Mouse (Mus musculus) embryonic facial prominence, embryonic 12.5 days (tissue): ENCODE data around the gene Gpr18. TPM values are rescaled to one million over a fixed set of nuclear protein-coding genes. Genes with fewer than 3 reads are reported as not detected.
A peak's percentile ranks its signal among the peaks of the same experiment; 100 is the strongest.

Experiments used
- ATAC-seq: fragments of 200-750 bp; cut with Nextera tagmentation; 2 replicates; pipeline ENCODE4 v1.8.0; 2017; ENCODE audit not compliant: insufficient number of reproducible peaks, insufficient read depth, low FRiP score, low TSS enrichment
- H3K27ac ChIP-seq: fragments of 300-500 bp; sonication (generic); 2 replicates; pipeline ENCODE4 v1.5.1; 2016; ENCODE audit warnings: mild to moderate bottlenecking
- H3K27me3 ChIP-seq: fragments of 300-500 bp; sonication (generic); 2 replicates; pipeline ENCODE4 v1.6.1; 2016; ENCODE audit warnings: mild to moderate bottlenecking, moderate library complexity
- H3K36me3 ChIP-seq: fragments of 300-500 bp; sonication (generic); 2 replicates; pipeline ENCODE4 v1.6.1; 2016; ENCODE audit warnings: mild to moderate bottlenecking
- H3K4me1 ChIP-seq: fragments of 300-500 bp; sonication (generic); 2 replicates; pipeline ENCODE4 v1.6.1; 2016
- H3K4me2 ChIP-seq: fragments of 300-500 bp; sonication (generic); replicated peaks from 2 replicates; pipeline ENCODE4 v1.6.1; 2016; ENCODE audit warnings: mild to moderate bottlenecking, moderate library complexity
- H3K4me3 ChIP-seq: fragments of 300-500 bp; sonication (generic); 2 replicates; pipeline ENCODE4 v1.5.1; 2016; ENCODE audit warnings: mild to moderate bottlenecking
- H3K9ac ChIP-seq: fragments of 300-500 bp; sonication (generic); 2 replicates; pipeline ENCODE4 v1.6.1; 2016; ENCODE audit warnings: mild to moderate bottlenecking, moderate library complexity
- H3K9me3 ChIP-seq: fragments of 300-500 bp; sonication (generic); 2 replicates; pipeline ENCODE4 v1.6.1; 2016; ENCODE audit warnings: mild to moderate bottlenecking, moderate library complexity
- WGBS: fragments of 180-500 bp; shearing (Covaris S2); methylation state at CpG from one replicate; pipeline ENCODE4 v1.1.7; 2016; 5-methylcytosine and 5-hydroxymethylcytosine counted together
- polyA plus RNA-seq: library from polyadenylated mRNA; unstranded; fragments of >200 nt; fragmentation: Nextera tagmentation; extraction: Ambion mirVana; gene quantifications from 2 replicates; pipeline ENCODE4 v1.2.1, GENCODE M21; 2016

Gene Gpr18
- polyA plus RNA-seq, 1 experiment from 2014 or later = 0.49 TPM

- no peaks in the 10 kb centered on the region for H3K4me1 ChIP-seq
- no peak for ATAC-seq
- WGBS = 76% methylated on average over 2 of the region's 2 CpGs
- H3K4me3 ChIP-seq = no peak overlapping the region
- H3K9me3 ChIP-seq = no peaks in the 10 kb centered on the region
- no peak overlapping the region for H3K27ac ChIP-seq
- no peaks in the 10 kb centered on the region for H3K36me3 ChIP-seq
- H3K27me3 ChIP-seq = no peaks in the 10 kb centered on the region
- H3K4me2 ChIP-seq = no peak overlapping the region
- no peak overlapping the region for H3K9ac ChIP-seq
Observed at GRCm38 (mm10) chr14:121897773-121898172, 17.8 kb downstream of the Gpr18 start.

- no peak overlapping the region for H3K9ac ChIP-seq
- H3K27ac ChIP-seq = no peak overlapping the region
- no peaks in the 10 kb centered on the region for H3K9me3 ChIP-seq
- H3K4me2 ChIP-seq = no peak overlapping the region
- 67% methylated on average over 6 of the region's 6 CpGs for WGBS
- no peak overlapping the region for H3K4me3 ChIP-seq
- H3K36me3 ChIP-seq = no peaks in the 10 kb centered on the region
- no peaks in the 10 kb centered on the region for H3K27me3 ChIP-seq
- ATAC-seq = no peak
- no peaks in the 10 kb centered on the region for H3K4me1 ChIP-seq
Observed at GRCm38 (mm10) chr14:121896126-121897090, 19.2 kb downstream of the Gpr18 start.

GRCm38 (mm10) chr14:121895316-121895715, 20.3 kb downstream of the Gpr18 start:
- no peak for ATAC-seq
- Histone ChIP-seq H3K4me2 (no peak overlapping the region), H3K4me1 (no peaks in the 10 kb centered on the region), H3K4me3 (no peak overlapping the region), H3K27ac (no peak overlapping the region), H3K36me3 (peaks cover 6% of the 10 kb centered on the region; the same call in 1 of the 2 replicates), H3K9me3 (no peaks in the 10 kb centered on the region), H3K27me3 (no peaks in the 10 kb centered on the region), H3K9ac (no peak overlapping the region)
- 92% methylated on average over 4 of the region's 4 CpGs for WGBS

DNA sequence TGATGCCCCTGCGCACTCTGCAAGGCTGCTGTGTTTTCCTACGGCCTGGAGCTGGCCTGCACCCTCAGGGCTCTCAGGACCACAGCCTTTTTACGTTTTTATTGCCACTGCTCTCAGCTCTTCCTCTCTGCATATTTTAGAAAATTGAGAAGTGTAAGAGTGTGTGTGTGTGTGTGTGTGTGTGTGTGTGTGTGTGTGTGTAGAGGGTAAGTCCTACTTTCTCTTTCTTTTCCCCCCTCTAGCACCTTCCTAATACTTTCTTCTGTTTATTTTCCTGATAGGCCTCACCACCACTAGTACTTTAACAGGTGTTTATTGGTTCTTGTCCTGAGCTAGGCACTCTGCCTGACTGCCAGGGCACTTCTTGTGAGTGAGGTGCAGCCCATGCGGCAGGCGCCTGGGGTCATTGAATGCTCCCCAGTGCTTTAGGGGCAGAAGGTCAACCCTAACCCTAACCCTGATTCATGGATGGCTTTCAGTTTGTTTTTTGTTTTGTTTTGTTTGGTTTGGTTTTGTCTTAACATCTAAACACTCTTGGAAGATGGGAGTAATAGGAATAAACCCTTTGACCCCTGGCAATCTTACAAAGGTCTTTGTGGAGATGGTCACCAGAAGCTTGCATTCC, 21.0 kb downstream of the Gpr18 start:
- no peak overlapping the region for H3K27ac ChIP-seq
- H3K4me2 ChIP-seq = no peak overlapping the region
- H3K4me3 ChIP-seq = no peak overlapping the region
- H3K27me3 ChIP-seq = no peaks in the 10 kb centered on the region
- ATAC-seq = no peak
- no peaks in the 10 kb centered on the region for H3K9me3 ChIP-seq
- no peaks in the 10 kb centered on the region for H3K4me1 ChIP-seq
- peaks cover 8% of the 10 kb centered on the region; the same call in 1 of the 2 replicates for H3K36me3 ChIP-seq
- 70% methylated on average over 5 of the region's 5 CpGs for WGBS
- H3K9ac ChIP-seq = no peak overlapping the region

- no peaks in the 10 kb centered on the region for H3K4me1 ChIP-seq
- peaks cover 8% of the 10 kb centered on the region; the same call in 1 of the 2 replicates for H3K36me3 ChIP-seq
- no peaks in the 10 kb centered on the region for H3K27me3 ChIP-seq
- no peak overlapping the region for H3K9ac ChIP-seq
- ATAC-seq = no peak
- WGBS = 85% methylated on average over 6 of the region's 6 CpGs
- H3K4me3 ChIP-seq = no peak overlapping the region
- no peak overlapping the region for H3K27ac ChIP-seq
- no peaks in the 10 kb centered on the region for H3K9me3 ChIP-seq
- no peak overlapping the region for H3K4me2 ChIP-seq
Observed at GRCm38 (mm10) chr14:121893747-121894146, 21.8 kb downstream of the Gpr18 start.

GRCm38 (mm10) chr14:121884150-121884797, 31.3 kb downstream of the Gpr18 start:
- Histone ChIP-seq H3K27me3 (no peaks in the 10 kb centered on the region), H3K9ac (no peak overlapping the region), H3K4me1 (peaks cover 6% of the 10 kb centered on the region; the same call in 1 of the 2 replicates), H3K9me3 (no peaks in the 10 kb centered on the region), H3K27ac (no peak overlapping the region), H3K4me3 (no peak overlapping the region), H3K36me3 (0 out of 2 replicates have a peak, but pooled peaks cover 5% of the 10 kb centered on the region), H3K4me2 (no peak overlapping the region)
- ATAC-seq = no peak
- WGBS = 78% methylated on average over 6 of the region's 6 CpGs

GRCm38 (mm10) chr14:121881211-121881610, 34.4 kb downstream of the Gpr18 start:
- WGBS = 92% methylated on average over 7 of the region's 7 CpGs
- ATAC-seq = no peak
- H3K36me3 ChIP-seq = 0 out of 2 replicates have a peak, but pooled peaks cover 5% of the 10 kb centered on the region
- H3K4me2 ChIP-seq = no peak overlapping the region
- no peak overlapping the region for H3K9ac ChIP-seq
- H3K27me3 ChIP-seq = no peaks in the 10 kb centered on the region
- H3K9me3 ChIP-seq = no peaks in the 10 kb centered on the region
- no peak overlapping the region for H3K27ac ChIP-seq
- peaks cover 4% of the 10 kb centered on the region; the same call in 1 of the 2 replicates for H3K4me1 ChIP-seq
- H3K4me3 ChIP-seq = no peak overlapping the region

- Histone ChIP-seq H3K4me1 (peaks cover 4% of the 10 kb centered on the region; the same call in 1 of the 2 replicates), H3K36me3 (no peaks in the 10 kb centered on the region), H3K27me3 (no peaks in the 10 kb centered on the region), H3K4me2 (peak overlapping the region; percentile 86), H3K9me3 (no peaks in the 10 kb centered on the region), H3K9ac (peak overlapping the region; percentile 96), H3K4me3 (peak overlapping the region; percentile 95), H3K27ac (no peak overlapping the region)
- 24% methylated on average over 16 of the region's 16 CpGs for WGBS
- no peak for ATAC-seq
Observed at GRCm38 (mm10) chr14:121879266-121879840, 36.2 kb downstream of the Gpr18 start.

DNA sequence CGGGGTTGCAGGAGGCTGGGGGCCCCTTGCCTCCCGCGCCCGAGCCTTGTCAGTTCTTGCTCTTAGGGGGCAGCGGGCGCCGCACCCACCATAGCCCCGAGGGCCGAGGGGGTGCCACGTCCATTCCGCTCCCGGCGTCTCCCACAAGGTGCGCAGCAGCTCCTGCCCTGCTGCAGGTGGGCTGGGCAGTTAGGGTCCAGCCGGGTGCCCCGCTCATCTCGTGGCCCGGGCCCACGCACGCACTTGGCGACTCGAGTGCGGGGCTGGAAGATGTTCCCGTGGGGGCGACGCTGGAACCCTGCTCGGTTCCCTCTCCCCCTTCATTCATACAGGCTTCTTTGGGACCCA, 36.7 kb downstream of the Gpr18 start:
- H3K27me3 ChIP-seq = no peaks in the 10 kb centered on the region
- peak overlapping the region; percentile 90; the same call in 1 of the 2 replicates for H3K27ac ChIP-seq
- ATAC-seq = no peak; the same call in 1 of the 2 replicates
- no peaks in the 10 kb centered on the region for H3K9me3 ChIP-seq
- peaks cover 4% of the 10 kb centered on the region; the same call in 1 of the 2 replicates for H3K4me1 ChIP-seq
- peak overlapping the region; percentile 96 for H3K9ac ChIP-seq
- WGBS = 0% methylated on average over 27 of the region's 27 CpGs
- H3K4me3 ChIP-seq = peak overlapping the region; percentile 95
- peak overlapping the region; percentile 86 for H3K4me2 ChIP-seq
- H3K36me3 ChIP-seq = no peaks in the 10 kb centered on the region

DNA sequence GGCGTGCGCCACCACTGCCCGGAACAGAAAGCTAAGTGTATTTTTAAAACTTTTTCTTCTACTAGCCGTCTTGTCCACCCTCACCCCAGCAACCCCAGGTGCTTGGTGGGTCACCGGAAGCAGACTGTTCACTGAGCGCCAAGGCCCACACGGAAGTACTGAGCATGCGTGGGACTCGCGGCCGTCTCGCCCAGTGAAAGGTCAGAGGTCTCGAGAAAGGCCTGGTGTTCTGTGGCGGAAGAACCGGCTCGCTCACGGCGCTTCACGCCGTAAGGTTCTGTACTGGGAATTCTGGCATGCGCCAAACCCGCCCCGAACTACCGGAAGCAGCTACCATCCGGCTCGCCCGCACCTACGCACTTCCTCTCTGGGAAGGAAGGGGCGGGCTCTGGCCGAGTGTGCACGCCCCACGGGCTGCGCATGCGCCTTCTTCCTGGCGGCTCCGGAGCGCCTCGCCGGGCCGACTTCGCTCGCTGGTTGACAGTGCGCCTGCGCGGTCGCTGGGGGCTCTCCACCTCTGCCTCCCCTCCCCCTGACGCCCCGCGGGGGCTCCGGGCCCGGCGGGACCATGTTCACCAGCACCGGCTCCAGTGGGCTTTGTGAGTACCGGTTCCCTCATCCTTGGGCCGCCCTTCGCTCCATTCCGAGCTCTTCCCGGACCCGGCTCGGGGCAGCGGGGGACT, 37.3 kb downstream of the Gpr18 start, which contains the start of gene Ubac2:
Gene Ubac2, plus strand, starts transcription at position 445 of the 683 bp plus-strand sequence.
- peak within 1 kb of the TSS; percentile 96 for H3K9ac ChIP-seq
- H3K4me3 ChIP-seq = peak within 1 kb of the TSS; percentile 95
- no peaks in the 10 kb centered on the region for H3K36me3 ChIP-seq
- peak; percentile 97 for ATAC-seq
- WGBS = under 1% methylated on average over 53 of the region's 61 CpGs
- H3K27ac ChIP-seq = peak within 1 kb of the TSS; percentile 90
- no peaks in the 10 kb centered on the region for H3K27me3 ChIP-seq
- peak within 1 kb of the TSS; percentile 86 for H3K4me2 ChIP-seq
- no peaks in the 10 kb centered on the region for H3K9me3 ChIP-seq
- H3K4me1 ChIP-seq = peaks cover 4% of the 10 kb centered on the region; the same call in 1 of the 2 replicates
